Mouse (Mus musculus): ENCODE data around the gene Galnt13.

DNA sequence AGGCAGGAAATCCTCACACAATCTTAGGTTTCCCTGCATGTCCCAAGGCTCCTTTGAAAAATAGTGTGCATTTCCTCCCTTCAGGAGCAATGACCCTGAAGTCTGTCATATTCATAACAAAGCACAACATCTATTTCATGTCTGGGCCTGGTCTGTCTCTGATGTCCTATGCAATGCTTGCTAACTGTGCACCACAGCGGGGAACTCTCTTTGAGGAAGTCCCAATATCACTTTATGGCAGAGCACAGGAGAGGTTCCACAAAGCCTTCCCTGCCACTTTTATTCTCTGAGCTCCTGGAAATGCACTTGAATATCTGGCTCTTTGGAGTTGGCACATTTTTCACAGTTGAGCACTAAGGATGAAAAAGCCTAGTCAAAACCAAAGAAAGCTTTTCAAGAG lies 547.7 kb downstream of the Galnt13 start:
- TF ChIP-seq EP300 (optimal IDR thresholded peaks at IDR 0.05) (no peak), CTCF (IDR thresholded peaks at IDR 0.05; ENCODE audit: low read depth) (no peak)
